Mouse (Mus musculus): ENCODE measurements at regions not wholly inside any gene's neighbourhood (a gene's known extent, or its start where the extent isn't known, plus 50 kb on each side); places are given as distances from the start of the nearest gene placed in this dataset.

DNA sequence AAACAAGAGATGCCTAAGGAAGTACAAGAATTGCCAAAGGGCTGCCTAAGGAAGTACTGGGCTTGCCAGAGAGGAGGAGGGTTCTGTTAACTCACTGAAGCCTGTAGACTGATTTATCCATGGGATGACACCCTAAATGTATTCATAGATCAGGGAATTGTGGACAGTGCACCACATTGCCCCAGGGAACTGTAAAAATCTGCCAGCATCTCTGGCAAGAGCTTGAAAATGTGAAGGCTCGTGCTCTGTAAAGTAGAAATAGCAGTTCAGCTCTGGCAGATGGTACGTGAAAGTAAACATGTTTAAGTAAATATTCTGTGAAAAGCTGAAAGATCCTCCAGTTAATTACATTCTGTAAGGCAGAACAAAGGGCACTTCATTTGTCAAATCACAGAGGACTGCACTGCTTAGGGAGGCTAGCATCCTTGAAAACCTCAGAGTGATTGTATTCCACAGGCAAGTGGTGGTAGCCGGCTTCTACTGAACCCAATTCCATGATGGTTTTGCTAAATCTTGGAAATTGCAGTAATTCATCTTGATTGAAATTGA lies 445.9 kb upstream of the Grin3a start:
- no peak for DNase-seq (ENCODE audit: low spot score)

DNA sequence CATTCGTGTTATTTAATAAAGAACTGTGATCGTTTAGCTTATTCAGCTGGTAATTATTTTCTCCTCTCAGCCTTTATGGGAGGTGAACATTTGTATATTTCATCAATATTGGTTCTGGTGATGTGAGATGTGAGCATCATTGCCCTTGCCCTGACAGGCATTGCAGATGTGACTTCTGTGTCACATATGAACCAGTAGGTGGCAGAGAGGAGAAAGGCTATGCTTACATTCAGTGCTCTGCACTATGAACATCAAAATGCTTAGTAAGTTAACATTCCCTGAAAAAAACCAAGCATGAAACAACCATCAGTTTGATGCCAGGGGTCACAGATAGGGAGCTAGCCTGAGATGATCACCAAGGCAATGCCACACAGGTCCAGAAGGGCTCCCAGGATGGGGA lies 441.1 kb upstream of the Grin3a start:
- peak; percentile 19 for DNase-seq (ENCODE audit: low spot score)

DNA sequence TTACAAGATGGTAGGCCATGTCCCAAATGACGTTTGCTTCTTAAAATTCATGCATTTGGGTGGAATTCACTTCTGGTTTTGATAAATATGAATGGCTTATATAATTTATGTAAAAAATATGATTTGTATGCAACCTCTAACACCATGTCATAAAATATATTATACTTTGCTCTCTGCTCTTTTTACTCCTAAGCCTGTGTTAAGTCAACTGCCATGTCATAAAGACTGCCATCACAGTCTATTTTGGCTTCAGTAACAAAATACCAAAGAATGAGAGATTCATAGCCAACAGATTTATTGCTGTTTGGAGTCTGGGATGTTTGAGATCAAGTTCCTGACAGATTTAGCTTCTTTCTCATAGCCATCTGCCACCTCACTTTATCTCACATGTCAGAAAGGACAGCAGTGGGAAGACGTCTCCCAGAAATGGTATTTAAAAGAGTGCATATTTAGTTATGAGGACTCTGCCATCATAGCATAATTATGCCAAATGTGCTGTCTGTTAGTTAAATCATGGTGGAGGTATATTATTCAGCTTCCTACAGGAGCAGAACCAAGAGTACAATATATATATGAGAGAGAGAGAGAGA lies 413.6 kb upstream of the Grin3a start:
- DNase-seq (ENCODE audit: low spot score), result no peak

DNA sequence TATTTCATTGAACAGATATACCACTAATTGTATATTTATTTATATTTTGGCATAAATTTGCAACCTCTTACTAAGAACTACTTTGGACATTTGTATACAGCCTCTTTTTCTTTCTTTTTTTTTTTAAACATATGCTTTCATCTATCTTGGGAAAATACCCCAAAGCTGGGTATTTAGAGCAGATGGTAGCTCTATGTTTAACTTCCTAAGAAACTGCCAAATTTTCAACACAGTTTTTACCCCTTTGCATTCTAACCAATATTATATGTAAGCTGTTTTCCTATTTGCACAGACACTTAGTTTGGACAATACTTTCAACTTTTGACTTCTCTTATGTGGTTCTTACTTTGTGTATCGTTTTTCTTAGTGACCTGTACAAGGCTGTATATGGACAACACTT lies 396.5 kb upstream of the Grin3a start:
- DNase-seq (ENCODE audit: low spot score), result no peak

DNA sequence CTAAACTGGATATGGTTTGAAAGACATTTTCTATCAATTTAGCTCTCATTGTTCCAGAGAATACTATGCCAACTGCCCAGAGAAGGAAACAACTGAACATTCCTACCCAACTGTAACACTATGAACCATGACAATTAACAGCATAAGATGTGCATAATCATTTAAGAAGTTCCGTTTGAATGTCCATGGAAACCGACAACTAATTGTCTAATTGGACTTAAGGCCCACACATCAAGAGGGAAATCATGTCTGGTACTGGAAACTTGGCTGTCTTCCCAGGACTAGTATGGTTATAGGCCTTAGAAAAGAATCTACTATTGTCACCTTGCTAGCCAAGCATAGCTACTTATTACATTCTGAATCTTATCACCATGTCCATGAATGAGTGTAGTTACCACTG lies 395.4 kb upstream of the Grin3a start:
- DNase-seq (ENCODE audit: low spot score), result no peak

DNA sequence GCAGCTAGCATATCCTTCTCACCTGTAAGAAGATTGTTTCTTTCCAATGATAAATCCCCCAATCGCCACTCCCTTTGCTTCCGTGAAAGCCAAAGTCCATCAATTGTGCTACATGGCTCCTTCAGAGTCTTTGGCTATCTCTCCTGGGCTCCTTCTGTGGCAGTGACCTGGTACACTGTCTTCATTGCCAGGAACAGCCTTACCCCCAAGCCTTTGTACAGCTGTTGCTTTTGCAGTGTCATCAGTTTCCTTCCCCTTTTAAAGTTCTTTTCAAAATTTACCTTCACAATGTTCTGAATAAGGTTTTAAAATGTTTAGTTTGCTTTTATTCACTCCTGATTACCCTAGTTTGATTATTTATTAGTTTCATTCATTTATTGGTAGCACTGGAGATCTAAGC lies 393.8 kb upstream of the Grin3a start:
- DNase-seq (ENCODE audit: low spot score), result no peak

DNA sequence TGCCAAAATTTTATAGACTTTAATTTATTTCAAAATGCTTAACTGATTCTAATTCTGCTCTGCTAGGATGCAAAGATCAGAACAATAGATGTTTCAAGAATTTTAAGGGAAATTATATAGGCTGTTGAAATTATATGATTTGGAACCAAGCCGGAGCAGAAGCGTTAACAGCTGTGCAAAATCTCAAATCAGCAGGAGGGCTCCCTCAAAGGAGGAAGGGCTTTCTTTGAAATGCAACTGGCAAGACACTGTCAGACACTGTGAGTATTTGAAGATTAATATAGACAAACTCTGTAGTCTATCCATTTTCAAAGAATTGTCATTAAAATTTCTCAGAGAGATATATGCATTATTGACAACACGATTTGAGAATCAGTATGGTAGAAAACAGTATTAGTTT lies 389.9 kb upstream of the Grin3a start:
- DNase-seq (ENCODE audit: low spot score), result peak; percentile 29

DNA sequence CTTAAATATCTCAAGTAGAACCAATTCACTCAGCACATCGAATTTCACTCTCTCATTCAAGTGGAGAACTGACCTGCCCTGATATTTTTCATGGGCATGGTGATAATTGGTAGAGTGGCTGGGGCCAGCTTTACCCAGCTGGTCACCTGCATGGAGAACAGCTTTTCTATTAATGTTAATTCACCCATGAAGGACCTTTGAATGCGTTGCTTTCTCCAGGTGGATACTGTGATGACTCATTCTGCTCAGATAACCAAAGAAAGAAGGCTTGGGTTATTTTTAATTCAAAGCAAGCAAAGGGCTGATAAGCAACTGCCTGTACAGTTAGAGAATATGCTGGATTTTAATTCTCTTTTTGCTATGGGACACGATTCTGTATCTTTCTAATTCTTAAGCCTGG lies 357.8 kb upstream of the Grin3a start:
- no peak for DNase-seq (ENCODE audit: low spot score)

DNA sequence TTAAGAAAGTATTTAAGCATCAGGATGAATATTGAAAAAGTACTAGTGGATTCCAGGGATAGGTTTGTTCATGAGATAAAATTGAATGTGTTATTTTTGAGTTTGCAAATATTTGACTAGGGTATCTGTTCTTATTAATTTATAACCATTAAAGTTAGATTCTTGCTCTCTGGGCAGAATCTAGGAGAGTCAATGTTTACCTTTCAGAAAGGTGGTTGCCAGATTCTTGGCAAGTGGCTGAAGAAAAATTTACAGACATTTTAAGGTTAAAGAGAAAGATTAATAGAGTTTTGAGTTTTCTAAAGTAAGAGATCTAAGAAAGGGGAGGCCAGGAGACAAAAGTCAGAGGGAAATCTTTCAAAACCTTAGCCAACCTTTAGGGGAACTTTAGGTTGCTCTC lies 331.7 kb upstream of the Grin3a start:
- no peak for DNase-seq (ENCODE audit: low spot score)

DNA sequence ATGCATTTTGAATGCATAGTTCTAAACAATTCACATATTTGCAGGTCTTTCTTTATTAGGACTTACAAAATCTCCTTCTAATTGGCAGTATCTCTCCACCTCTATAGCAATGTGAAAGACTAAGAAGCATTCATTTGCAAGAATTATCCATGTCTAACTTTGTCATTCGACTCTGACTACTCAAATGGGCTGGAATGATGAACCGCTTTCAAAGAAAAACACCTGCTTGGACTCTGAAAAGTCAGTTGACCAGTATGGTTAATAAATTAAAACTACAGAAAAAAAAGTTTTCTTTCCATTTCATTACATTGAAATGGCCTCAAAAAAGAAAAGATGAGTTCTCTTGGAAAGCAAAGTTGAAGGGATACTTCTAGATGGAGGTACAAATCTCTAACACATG lies 331.1 kb upstream of the Grin3a start:
- no peak for DNase-seq (ENCODE audit: low spot score)

DNA sequence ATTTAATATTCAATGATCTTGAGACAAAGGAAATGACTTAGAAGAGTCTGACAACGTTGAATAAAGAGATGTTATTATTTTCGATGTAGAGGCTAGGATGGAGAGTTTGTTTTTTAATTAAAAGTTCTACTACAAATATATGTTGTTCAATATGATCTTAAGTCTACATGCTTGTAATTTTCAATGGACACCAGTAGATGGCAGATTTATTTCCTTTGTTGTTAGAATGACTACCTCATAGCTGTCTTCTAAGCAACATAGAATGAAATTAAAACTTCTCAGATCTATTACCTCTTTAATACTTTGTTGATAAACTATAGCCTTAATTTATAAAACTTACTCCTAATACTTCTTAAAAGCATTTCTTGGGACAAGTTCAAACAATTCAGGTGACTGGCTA lies 315.3 kb upstream of the Grin3a start:
- DNase-seq (ENCODE audit: low spot score), result peak; percentile 27

DNA sequence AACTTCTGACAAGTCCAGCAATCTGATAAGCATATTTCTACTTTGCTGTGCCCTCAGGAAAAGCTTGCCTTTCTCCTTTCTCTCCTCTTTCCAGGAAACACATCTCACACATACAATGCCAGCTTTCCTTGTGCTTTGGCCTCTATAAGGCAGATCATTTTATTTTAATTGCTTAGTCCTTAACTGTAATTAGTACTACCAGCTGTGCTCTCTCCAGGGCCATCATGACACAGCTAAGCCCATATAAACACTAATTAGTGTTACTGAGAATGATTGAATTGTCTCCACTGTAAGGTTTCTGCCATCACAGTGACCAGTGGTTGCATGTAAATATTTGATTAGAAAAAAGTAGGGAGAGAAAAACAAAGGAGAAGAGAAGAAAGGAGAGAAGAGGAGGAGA lies 300.4 kb upstream of the Grin3a start:
- no peak for DNase-seq (ENCODE audit: low spot score)

DNA sequence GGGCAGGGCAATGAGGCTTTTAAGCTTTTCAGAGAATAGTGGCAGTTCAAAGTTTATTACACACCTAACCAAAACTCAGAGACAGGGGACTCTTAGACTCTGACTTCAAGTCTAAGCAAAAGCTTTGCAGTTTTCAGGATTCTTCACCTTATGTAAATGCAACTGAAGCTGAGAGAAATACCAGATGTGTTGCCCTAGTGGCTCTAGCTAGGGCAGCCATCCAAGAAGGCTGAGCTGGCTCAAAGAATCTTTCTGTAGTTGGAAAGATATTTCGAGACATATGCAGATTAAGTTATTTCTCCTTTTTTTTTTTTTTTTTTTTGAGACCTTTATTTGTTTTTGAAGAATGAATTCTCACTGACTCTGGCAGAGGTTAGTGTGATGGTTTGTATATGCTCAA lies 284.7 kb upstream of the Grin3a start:
- DNase-seq (ENCODE audit: low spot score), result no peak

DNA sequence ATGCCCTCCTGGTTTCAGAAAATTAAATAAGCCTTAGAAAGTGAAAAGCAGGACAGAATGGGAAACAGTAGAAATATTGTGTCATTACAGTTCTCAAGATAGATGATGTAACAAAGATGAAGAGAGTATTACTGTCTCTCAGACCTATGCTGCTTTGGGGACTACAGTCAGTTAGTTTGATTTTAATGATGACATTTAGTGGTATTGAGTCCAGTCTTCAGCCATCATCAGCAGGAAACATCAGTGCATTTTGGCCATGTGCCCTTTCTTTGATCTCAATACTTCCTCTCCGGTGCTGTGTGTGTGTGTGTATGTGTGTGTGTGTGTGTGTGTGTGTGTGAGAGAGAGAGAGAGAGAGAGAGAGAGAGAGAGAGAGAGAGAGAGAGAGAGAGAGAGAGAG lies 261.0 kb upstream of the Grin3a start:
- DNase-seq (ENCODE audit: low spot score), result no peak

DNA sequence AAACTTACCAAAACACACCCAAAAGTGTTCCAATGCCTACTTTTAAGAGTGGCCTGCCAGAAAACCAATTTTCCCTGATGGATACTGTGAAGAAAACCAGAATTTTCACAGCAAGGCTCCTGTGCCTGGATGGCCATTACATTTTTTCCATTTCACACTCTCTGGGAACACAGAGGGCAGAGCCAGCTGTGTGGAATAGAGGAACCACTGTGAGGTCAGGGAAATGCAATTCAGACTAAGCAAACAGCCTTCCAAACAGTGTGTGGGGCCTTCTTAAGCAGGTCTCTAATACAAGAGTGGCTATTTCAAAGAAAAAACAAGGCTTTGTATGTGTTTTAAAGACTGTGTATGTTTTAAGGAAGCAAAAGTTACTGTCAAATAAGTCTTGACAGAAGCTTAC lies 242.3 kb upstream of the Grin3a start:
- no peak for DNase-seq (ENCODE audit: low spot score)

DNA sequence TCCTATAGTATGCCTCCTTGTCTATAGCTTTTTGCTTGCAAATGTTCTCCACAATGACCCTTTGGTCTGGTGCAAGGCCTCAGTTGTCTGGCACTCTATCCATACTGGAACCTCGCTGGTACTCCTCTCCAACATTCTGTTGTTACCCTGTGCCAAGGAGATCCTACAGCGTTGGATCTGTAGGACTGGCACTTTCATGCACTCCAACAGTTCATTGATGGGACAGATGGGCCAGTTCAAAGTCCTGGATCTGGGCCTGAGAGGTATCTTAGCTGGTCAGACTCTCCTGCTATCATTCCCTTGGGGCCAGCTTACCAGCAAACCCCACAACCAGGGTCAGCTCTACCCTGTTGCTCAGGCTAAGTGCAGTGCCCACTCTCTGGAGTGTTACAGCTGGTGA lies 241.1 kb upstream of the Grin3a start:
- no peak for DNase-seq (ENCODE audit: low spot score)

DNA sequence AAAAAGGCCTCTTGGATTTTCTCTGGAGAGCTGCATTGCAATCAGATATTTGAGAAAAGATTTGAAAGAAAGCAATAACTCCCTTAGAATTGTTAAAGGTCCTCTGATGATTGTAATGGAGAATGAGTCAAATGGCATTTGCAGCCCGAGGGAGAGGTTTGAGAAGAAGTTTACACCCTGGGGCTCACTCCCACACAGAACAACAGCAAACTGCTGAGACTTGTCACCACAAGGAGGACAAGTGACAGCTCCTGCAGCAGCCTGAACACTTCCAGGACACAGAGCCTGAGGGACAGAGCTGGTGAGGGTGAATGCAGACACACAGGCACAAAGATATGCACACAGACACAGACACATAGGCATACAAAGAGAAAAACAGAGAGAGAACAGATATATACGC lies 210.0 kb upstream of the Grin3a start:
- DNase-seq (ENCODE audit: low spot score), result no peak

DNA sequence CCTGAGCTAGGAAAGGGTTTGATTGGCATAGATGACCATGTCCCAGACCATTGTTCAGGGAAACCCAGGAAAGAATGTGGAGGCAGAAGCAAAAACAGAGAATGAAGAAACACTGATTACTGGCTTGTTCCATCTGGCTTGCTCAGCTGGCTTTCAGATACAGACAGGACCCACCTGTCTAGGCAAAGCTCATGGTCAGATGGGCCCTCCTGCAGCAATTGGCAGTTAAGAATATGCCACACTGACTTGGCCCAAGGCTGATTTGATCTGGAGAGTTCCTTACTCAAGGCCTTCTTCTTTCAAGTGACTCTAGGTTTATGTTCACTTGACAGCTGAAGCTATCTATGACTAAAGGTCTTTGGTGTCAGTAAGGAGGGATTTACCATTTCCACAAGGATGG lies 195.9 kb upstream of the Grin3a start:
- no peak for DNase-seq (ENCODE audit: low spot score)

DNA sequence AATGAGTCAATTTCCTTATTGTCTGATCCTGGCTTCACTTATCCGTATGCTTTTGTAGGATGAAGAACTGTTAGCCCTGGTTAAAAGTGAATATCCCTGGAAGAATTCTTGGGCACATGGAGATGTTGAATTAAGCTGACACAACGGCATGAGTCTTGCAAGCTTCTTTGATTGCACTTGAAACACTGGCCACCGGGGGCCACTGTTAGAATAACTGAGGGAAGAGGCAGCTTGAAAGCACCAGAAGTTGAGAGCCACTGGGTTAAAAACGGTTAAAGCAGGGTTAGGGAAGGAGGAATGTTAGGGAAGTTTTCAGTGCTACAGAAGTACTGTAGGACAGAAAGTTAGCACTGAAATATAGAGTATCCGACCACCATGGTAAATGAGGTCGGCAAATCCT lies 190.5 kb upstream of the Grin3a start:
- peak; percentile 25 for DNase-seq (ENCODE audit: low spot score)

DNA sequence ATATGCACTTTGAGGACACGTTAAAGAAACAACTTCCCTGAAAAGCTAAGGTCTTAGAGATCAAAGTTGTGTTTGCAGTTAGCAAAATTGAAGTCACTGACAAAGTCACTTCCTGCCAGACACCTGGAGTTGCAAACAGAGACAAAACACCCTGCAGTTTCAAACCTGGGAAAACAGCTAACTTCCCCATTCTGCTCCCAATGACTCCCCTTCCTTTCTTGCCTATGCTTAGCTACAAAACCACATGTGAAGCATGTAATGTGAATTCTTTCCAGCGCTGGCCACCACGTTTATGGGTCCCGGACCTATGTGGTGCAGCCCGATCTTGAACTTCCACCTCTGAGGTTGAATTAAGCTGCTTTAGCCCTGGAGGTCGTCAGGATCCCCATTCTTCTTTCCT lies 179.8 kb upstream of the Grin3a start:
- DNase-seq (ENCODE audit: low spot score), result no peak

Measured in retina, embryonic 14.5 days (tissue).